Mouse (Mus musculus) C2C12 (cell line): ENCODE results near the gene Ephb3.

Experiments used
- CEBPB ChIP-seq: IDR thresholded peaks from one replicate; pipeline ENCODE4 v1.6.1; 2011; ENCODE audit warnings: low read depth, mild to moderate bottlenecking, control low read depth, moderate library complexity
- CTCF ChIP-seq: IDR thresholded peaks from one replicate; pipeline ENCODE4 v1.5.1; 2011; ENCODE audit not compliant: control insufficient read depth, insufficient read depth, insufficient read length
- MAX ChIP-seq: IDR thresholded peaks from one replicate; pipeline ENCODE4 v1.6.1; 2011; ENCODE audit warnings: mild to moderate bottlenecking, control low read depth
- MYOD1 ChIP-seq: IDR thresholded peaks from one replicate; pipeline ENCODE4 v1.6.1; 2011; ENCODE audit warnings: low read depth; ENCODE audit not compliant: control insufficient read depth, insufficient read length
- MYOG ChIP-seq: IDR thresholded peaks from one replicate; pipeline ENCODE4 v1.6.1; 2011; ENCODE audit not compliant: control insufficient read depth, insufficient read length; ENCODE audit errors: extremely low read depth
- USF1 ChIP-seq: IDR thresholded peaks from one replicate; pipeline ENCODE4 v1.6.1; 2011; ENCODE audit warnings: low read depth, mild to moderate bottlenecking, control low read depth, moderate library complexity

GRCm38 (mm10) chr16:21269775-21270174 is 65.2 kb downstream of the Ephb3 start:
- TF ChIP-seq CTCF (no peak), MAX (no peak), MYOG (no peak), USF1 (no peak), CEBPB (no peak), MYOD1 (no peak)
